Mouse (Mus musculus) left cerebral cortex, adult 18-20 months (tissue): Measurements from ENCODE around the gene Slc35e2. TPM values are rescaled to one million over a fixed set of nuclear protein-coding genes. Genes with fewer than 3 reads are reported as not detected.
"Not testable (repeated sequence)": the region's sequence is repeated elsewhere in the genome, so short reads cannot be mapped to it uniquely, and the experiment has no call there.

Source experiments
- DNase-seq, 2 experiments: peaks; one replicate each; pipeline ENCODE4 v3.0.0; 2021 to 2022; ENCODE audit warnings: low spot score in 2 of 2, mixed read lengths in 1 of 2
- long read RNA-seq, 2 experiments: library from polyadenylated mRNA; stranded (forward); transcript quantifications; one replicate each; pipeline ENCODE4 v2.0.0; 2021
- total RNA-seq, 2 experiments: library from RNA; stranded (reverse); gene quantifications; 2 replicates each; pipeline ENCODE4 v1.2.3; 2021

Gene Slc35e2
- total RNA-seq: 10 to 100 TPM; 47.2 to 48.9 TPM
- long read RNA-seq, experiment 1, partial matches to known transcripts: 0 of 4 reads
- long read RNA-seq, experiment 1, other reads (novel, unspliced or antisense): 3 of 4 reads
- long read RNA-seq, experiment 2, full-length matches to known transcripts: 2 of 5 reads
- long read RNA-seq, experiment 2, partial matches to known transcripts: 0 of 5 reads
- long read RNA-seq, experiment 2, other reads (novel, unspliced or antisense): 3 of 5 reads

GRCm38 (mm10) chr4:155601091-155601996, at the start of gene Slc35e2:
Slc35e2 (plus strand) TSS chr4:155601416.
- DNase-seq: peak; percentile 85 to 91

GRCm38 (mm10) chr4:155552917-155553532, 48.2 kb upstream of the Slc35e2 start:
- DNase-seq: no peak

- no peak for DNase-seq
Measured at GRCm38 (mm10) chr4:155554880-155555279, 46.3 kb upstream of the Slc35e2 start.

GRCm38 (mm10) chr4:155555464-155555863, 45.8 kb upstream of the Slc35e2 start:
- no peak for DNase-seq

- DNase-seq: no peak
Measured at GRCm38 (mm10) chr4:155559454-155559853, 41.8 kb upstream of the Slc35e2 start.

GRCm38 (mm10) chr4:155560932-155561331, 40.3 kb upstream of the Slc35e2 start:
- no peak for DNase-seq

- DNase-seq: no peak
Measured at GRCm38 (mm10) chr4:155561661-155562442, 39.4 kb upstream of the Slc35e2 start, which contains the start of gene Nadk. Nadk (plus strand) TSS chr4:155562378.

GRCm38 (mm10) chr4:155562725-155563399, 38.4 kb upstream of the Slc35e2 start:
- DNase-seq: no peak

GRCm38 (mm10) chr4:155563400-155564231, 37.6 kb upstream of the Slc35e2 start:
- DNase-seq: peak; percentile 85 to 92

GRCm38 (mm10) chr4:155564315-155565069, 36.7 kb upstream of the Slc35e2 start:
- DNase-seq: no peak

GRCm38 (mm10) chr4:155566555-155566954, 34.7 kb upstream of the Slc35e2 start:
- DNase-seq: no peak

- no peak for DNase-seq
Measured at GRCm38 (mm10) chr4:155568170-155568569, 33.0 kb upstream of the Slc35e2 start.

GRCm38 (mm10) chr4:155568632-155569370, 32.4 kb upstream of the Slc35e2 start:
- DNase-seq: no peak

- no peak for DNase-seq
Measured at GRCm38 (mm10) chr4:155569818-155570217, 31.4 kb upstream of the Slc35e2 start.

- not testable (repeated sequence) for DNase-seq
Measured at GRCm38 (mm10) chr4:155570315-155570714, 30.9 kb upstream of the Slc35e2 start.

GRCm38 (mm10) chr4:155571442-155571841, 29.8 kb upstream of the Slc35e2 start:
- no peak for DNase-seq

GRCm38 (mm10) chr4:155573155-155573554, 28.1 kb upstream of the Slc35e2 start:
- no peak for DNase-seq

GRCm38 (mm10) chr4:155573876-155574275, 27.3 kb upstream of the Slc35e2 start:
- no peak for DNase-seq
